Mouse (Mus musculus) neural tube, embryonic 13.5 days (tissue): ENCODE data around the gene Oser1. TPM values are rescaled to one million over a fixed set of nuclear protein-coding genes. Genes with fewer than 3 reads are reported as not detected.

ENCODE experiments used
- ATAC-seq: fragments of 200-750 bp; cut with Nextera tagmentation; 2 replicates; pipeline ENCODE4 v1.8.0; 2017; ENCODE audit warnings: low read depth, mild to moderate bottlenecking, moderate TSS enrichment, moderate library complexity
- H3K27ac ChIP-seq: fragments of 300-500 bp; sonication (generic); replicated peaks from 2 replicates; pipeline ENCODE4 v1.5.1; 2015; ENCODE audit warnings: moderate library complexity, mild to moderate bottlenecking, inconsistent platforms
- H3K27me3 ChIP-seq: fragments of 300-500 bp; sonication (generic); 2 replicates; pipeline ENCODE4 v1.6.1; 2015; ENCODE audit warnings: mild to moderate bottlenecking, inconsistent platforms
- H3K36me3 ChIP-seq: fragments of 300-500 bp; sonication (generic); 2 replicates; pipeline ENCODE4 v1.6.1; 2015; ENCODE audit warnings: mild to moderate bottlenecking, inconsistent platforms
- H3K4me1 ChIP-seq: fragments of 300-500 bp; sonication (generic); replicated peaks from 2 replicates; pipeline ENCODE4 v1.6.1; 2015; ENCODE audit warnings: inconsistent platforms
- H3K4me2 ChIP-seq: fragments of 300-500 bp; sonication (generic); 2 replicates; pipeline ENCODE4 v1.6.1; 2015; ENCODE audit warnings: inconsistent platforms, mild to moderate bottlenecking, moderate library complexity
- H3K4me3 ChIP-seq: fragments of 300-500 bp; sonication (generic); 2 replicates; pipeline ENCODE4 v1.5.1; 2015; ENCODE audit warnings: mild to moderate bottlenecking, inconsistent platforms
- H3K9ac ChIP-seq: fragments of 300-500 bp; sonication (generic); 2 replicates; pipeline ENCODE4 v1.6.1; 2015; ENCODE audit warnings: moderate library complexity, mild to moderate bottlenecking, inconsistent platforms
- H3K9me3 ChIP-seq: fragments of 300-500 bp; sonication (generic); 2 replicates; pipeline ENCODE4 v1.6.1; 2016; ENCODE audit warnings: inconsistent platforms
- WGBS: fragments of 180-500 bp; shearing (Covaris S2); methylation state at CpG from one replicate; pipeline ENCODE4 v1.1.7; 2015; 5-methylcytosine and 5-hydroxymethylcytosine counted together
- polyA plus RNA-seq: library from polyadenylated mRNA; unstranded; fragments of >200 nt; fragmentation: Nextera tagmentation; extraction: Ambion mirVana; gene quantifications from 2 replicates; pipeline ENCODE4 v1.2.1, GENCODE M21; 2015

The Oser1 gene
- polyA plus RNA-seq, 1 experiment from 2014 or later: 74.5 TPM

GRCm38 (mm10) chr2:163364785-163365541 is 59.5 kb downstream of the Oser1 start:
- no peaks in the 10 kb centered on the region for H3K4me1 ChIP-seq
- H3K27ac ChIP-seq: no peak overlapping the region
- ATAC-seq: no peak
- no peaks in the 10 kb centered on the region for H3K9me3 ChIP-seq
- no peak overlapping the region for H3K4me3 ChIP-seq
- H3K9ac ChIP-seq: no peak overlapping the region
- WGBS: 74% methylated on average over 18 of the region's 18 CpGs
- no peaks in the 10 kb centered on the region for H3K27me3 ChIP-seq
- no peak overlapping the region for H3K4me2 ChIP-seq
- no peaks in the 10 kb centered on the region for H3K36me3 ChIP-seq

GRCm38 (mm10) chr2:163362940-163363921 is 61.3 kb downstream of the Oser1 start:
- WGBS: 75% methylated on average over 12 of the region's 12 CpGs
- Histone ChIP-seq H3K27ac (no peak overlapping the region), H3K36me3 (no peaks in the 10 kb centered on the region), H3K9ac (no peak overlapping the region), H3K4me2 (no peak overlapping the region), H3K4me3 (no peak overlapping the region), H3K4me1 (no peaks in the 10 kb centered on the region), H3K27me3 (no peaks in the 10 kb centered on the region), H3K9me3 (no peaks in the 10 kb centered on the region)
- no peak for ATAC-seq

- ATAC-seq: no peak
- Histone ChIP-seq H3K4me2 (no peak overlapping the region), H3K4me1 (no peaks in the 10 kb centered on the region), H3K27me3 (no peaks in the 10 kb centered on the region), H3K36me3 (no peaks in the 10 kb centered on the region), H3K4me3 (no peak overlapping the region), H3K9ac (no peak overlapping the region), H3K9me3 (no peaks in the 10 kb centered on the region), H3K27ac (no peak overlapping the region)
- 82% methylated on average over 16 of the region's 16 CpGs for WGBS
Observed at GRCm38 (mm10) chr2:163360858-163361623, 63.5 kb downstream of the Oser1 start.

GRCm38 (mm10) chr2:163359253-163359652 is 65.2 kb downstream of the Oser1 start:
- no peak overlapping the region for H3K4me2 ChIP-seq
- no peak for ATAC-seq
- no peaks in the 10 kb centered on the region for H3K36me3 ChIP-seq
- H3K9ac ChIP-seq: no peak overlapping the region
- WGBS: 77% methylated on average over 2 of the region's 2 CpGs
- no peaks in the 10 kb centered on the region for H3K4me1 ChIP-seq
- H3K27me3 ChIP-seq: no peaks in the 10 kb centered on the region
- H3K4me3 ChIP-seq: no peak overlapping the region
- no peaks in the 10 kb centered on the region for H3K9me3 ChIP-seq
- no peak overlapping the region for H3K27ac ChIP-seq

GRCm38 (mm10) chr2:163358662-163359061 is 65.8 kb downstream of the Oser1 start:
- WGBS: 77% methylated on average over 5 of the region's 5 CpGs
- no peak overlapping the region for H3K4me3 ChIP-seq

GRCm38 (mm10) chr2:163356113-163356840 is 68.2 kb downstream of the Oser1 start:
- H3K27me3 ChIP-seq: no peaks in the 10 kb centered on the region
- no peak for ATAC-seq
- no peak overlapping the region for H3K4me3 ChIP-seq
- WGBS: 87% methylated on average over 12 of the region's 12 CpGs
- no peaks in the 10 kb centered on the region for H3K4me1 ChIP-seq
- no peaks in the 10 kb centered on the region for H3K9me3 ChIP-seq
- H3K36me3 ChIP-seq: no peaks in the 10 kb centered on the region
- no peak overlapping the region for H3K4me2 ChIP-seq
- H3K27ac ChIP-seq: no peak overlapping the region
- no peak overlapping the region for H3K9ac ChIP-seq

More at GRCm38 (mm10) chr2:163358662-163359061, 65.8 kb downstream of the Oser1 start:
- H3K9me3 ChIP-seq: no peaks in the 10 kb centered on the region
- H3K9ac ChIP-seq: no peak overlapping the region
- H3K27me3 ChIP-seq: no peaks in the 10 kb centered on the region
- H3K4me2 ChIP-seq: no peak overlapping the region
- no peak overlapping the region for H3K27ac ChIP-seq
- H3K36me3 ChIP-seq: no peaks in the 10 kb centered on the region
- ATAC-seq: no peak
- H3K4me1 ChIP-seq: no peaks in the 10 kb centered on the region

Other genes starting within 250 kb of the Oser1 start
- 22.0 and 22.7 TPM in 2 replicates for gene Tox2, start 221.6 kb downstream of the Oser1 start, polyA plus RNA-seq
- 0.57 and 0.84 TPM in 2 replicates for gene Jph2, start 26.7 kb downstream of the Oser1 start, polyA plus RNA-seq
- gene Gdap1l1, start 13.8 kb upstream of the Oser1 start, polyA plus RNA-seq: 115 and 117 TPM in 2 replicates
- gene Fitm2, start 47.9 kb upstream of the Oser1 start, polyA plus RNA-seq: 15.0 and 16.5 TPM in 2 replicates
- gene R3hdml, start 67.6 kb upstream of the Oser1 start, polyA plus RNA-seq: not detected in 2 replicates
- gene Hnf4a, start 82.1 kb upstream of the Oser1 start, polyA plus RNA-seq: not detected in 2 replicates
- 39.2 and 42.2 TPM in 2 replicates for gene Ttpal, start 177.6 kb upstream of the Oser1 start, polyA plus RNA-seq
- gene Serinc3, start 220.4 kb upstream of the Oser1 start, polyA plus RNA-seq: 36.8 and 39.1 TPM in 2 replicates
- 116 and 123 TPM in 2 replicates for gene Pkig, start 233.7 kb upstream of the Oser1 start, polyA plus RNA-seq